Mouse (Mus musculus) liver, postnatal 0 days (tissue): ENCODE measurements around the gene Wwox.

ENCODE experiments used
- CTCF ChIP-seq: sonication (generic); IDR thresholded peaks from 2 replicates; pipeline ENCODE4 v1.5.1; 2016; ENCODE audit warnings: antibody characterized with exemption, low read depth
- EP300 ChIP-seq: IDR thresholded peaks from 2 replicates; pipeline ENCODE4 v1.6.1; 2016; ENCODE audit warnings: antibody characterized with exemption, low read depth, mild to moderate bottlenecking

GRCm38 (mm10) chr8:114759621-114760020, 320.2 kb downstream of the Wwox start:
- TF ChIP-seq CTCF: no peak
- no peak for TF ChIP-seq EP300
